Mouse (Mus musculus) intestine, postnatal 0 days (tissue): ENCODE data around the gene Prm2. TPM values are rescaled to one million over a fixed set of nuclear protein-coding genes. Genes with fewer than 3 reads are reported as not detected.

Experiments
- ATAC-seq: fragments of 200-750 bp; cut with Nextera tagmentation; 2 replicates; pipeline ENCODE4 v1.8.0; 2017; ENCODE audit warnings: mild to moderate bottlenecking, moderate TSS enrichment, moderate library complexity
- H3K27ac ChIP-seq: fragments of 300-500 bp; sonication (generic); 2 replicates; pipeline ENCODE4 v1.5.1; 2014; ENCODE audit warnings: mild to moderate bottlenecking, low read depth, low read length, moderate library complexity
- H3K27me3 ChIP-seq: fragments of 300-500 bp; sonication (generic); replicated peaks from 2 replicates; pipeline ENCODE4 v1.6.1; 2014; ENCODE audit warnings: low read length, mixed read lengths; ENCODE audit not compliant: control insufficient read depth, insufficient read depth
- H3K36me3 ChIP-seq: fragments of 300-500 bp; sonication (generic); 2 replicates; pipeline ENCODE4 v1.6.1; 2014; ENCODE audit warnings: mild to moderate bottlenecking, moderate library complexity; ENCODE audit not compliant: control insufficient read depth, insufficient read depth
- H3K4me1 ChIP-seq: fragments of 300-500 bp; sonication (generic); replicated peaks from 2 replicates; pipeline ENCODE4 v1.6.1; 2014; ENCODE audit warnings: antibody characterized with exemption, low read length, mixed read lengths; ENCODE audit not compliant: control insufficient read depth, insufficient read depth
- H3K4me2 ChIP-seq: fragments of 300-500 bp; sonication (generic); replicated peaks from 2 replicates; pipeline ENCODE4 v1.6.1; 2014; ENCODE audit warnings: low read depth, mild to moderate bottlenecking, moderate library complexity
- H3K4me3 ChIP-seq: fragments of 300-500 bp; sonication (generic); 2 replicates; pipeline ENCODE4 v1.5.1; 2014; ENCODE audit warnings: low read depth, low read length
- H3K9ac ChIP-seq: fragments of 300-500 bp; sonication (generic); 2 replicates; pipeline ENCODE4 v1.6.1; 2014; ENCODE audit warnings: mild to moderate bottlenecking, low read depth, low read length
- H3K9me3 ChIP-seq: fragments of 300-500 bp; sonication (generic); 2 replicates; pipeline ENCODE4 v1.6.1; 2016; ENCODE audit warnings: mixed run types; ENCODE audit not compliant: control insufficient read depth
- CTCF ChIP-seq: sonication (generic); IDR thresholded peaks from 2 replicates; pipeline ENCODE4 v1.5.1; 2016; ENCODE audit warnings: low read depth, mild to moderate bottlenecking, control low read depth, antibody characterized with exemption, moderate library complexity
- WGBS: fragments of 180-500 bp; shearing (Covaris S2); extraction: QIAGEN DNeasy Blood & Tissue Kit; methylation state at CpG from one replicate; pipeline ENCODE4 v1.1.7; 2014; 5-methylcytosine and 5-hydroxymethylcytosine counted together
- polyA plus RNA-seq: library from polyadenylated mRNA; unstranded; fragments of >200 nt; fragmentation: Nextera tagmentation; extraction: Ambion mirVana; gene quantifications from 2 replicates; pipeline ENCODE4 v1.2.1, GENCODE M21; 2015

The Prm2 gene
- polyA plus RNA-seq, 1 experiment from 2014 or later, result not detected

DNA sequence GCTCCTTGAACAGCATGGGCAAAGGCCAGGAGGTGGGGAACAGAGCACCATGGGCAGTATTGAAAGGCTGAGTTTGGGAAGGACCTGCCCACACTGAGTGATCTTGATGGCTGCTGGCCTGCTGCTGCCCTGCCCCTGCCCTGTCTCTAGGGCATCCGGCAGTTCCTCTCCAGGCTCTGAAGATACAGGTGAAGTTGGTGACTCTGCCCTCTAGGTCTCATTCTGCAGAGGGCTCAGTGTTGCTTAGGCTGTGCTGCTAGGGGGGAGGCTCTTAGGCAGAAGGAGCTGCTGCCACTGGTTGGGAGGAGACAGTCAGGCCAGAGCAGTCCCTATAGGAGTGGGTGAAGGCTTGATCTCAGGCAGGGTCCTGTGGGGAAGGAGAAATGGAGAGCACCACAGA, 42.0 kb upstream of the Prm2 start:
- Histone ChIP-seq H3K4me2 (0 out of 2 replicates have a peak overlapping the region, but pooled peaks have one; percentile 6), H3K36me3 (no peaks in the 10 kb centered on the region), H3K4me3 (no peak overlapping the region), H3K9me3 (no peaks in the 10 kb centered on the region), H3K27me3 (no peaks in the 10 kb centered on the region), H3K27ac (peak overlapping the region; percentile 16; the same call in 1 of the 2 replicates), H3K9ac (no peak overlapping the region), H3K4me1 (0 out of 2 replicates have a peak, but pooled peaks cover 7% of the 10 kb centered on the region)
- ATAC-seq, result no peak
- no peak for TF ChIP-seq CTCF
- 67% methylated on average over 1 of the region's 1 CpGs for WGBS

GRCm38 (mm10) chr16:10837250-10837649, 41.3 kb upstream of the Prm2 start:
- H3K36me3 ChIP-seq, result no peaks in the 10 kb centered on the region
- H3K4me2 ChIP-seq, result no peak overlapping the region
- WGBS, result 62% methylated on average over 3 of the region's 3 CpGs
- no peak overlapping the region for H3K4me3 ChIP-seq
- H3K27me3 ChIP-seq, result no peaks in the 10 kb centered on the region
- H3K4me1 ChIP-seq, result 0 out of 2 replicates have a peak, but pooled peaks cover 7% of the 10 kb centered on the region
- H3K9me3 ChIP-seq, result no peaks in the 10 kb centered on the region
- no peak overlapping the region for H3K27ac ChIP-seq
- no peak for TF ChIP-seq CTCF
- H3K9ac ChIP-seq, result no peak overlapping the region
- ATAC-seq, result no peak

DNA sequence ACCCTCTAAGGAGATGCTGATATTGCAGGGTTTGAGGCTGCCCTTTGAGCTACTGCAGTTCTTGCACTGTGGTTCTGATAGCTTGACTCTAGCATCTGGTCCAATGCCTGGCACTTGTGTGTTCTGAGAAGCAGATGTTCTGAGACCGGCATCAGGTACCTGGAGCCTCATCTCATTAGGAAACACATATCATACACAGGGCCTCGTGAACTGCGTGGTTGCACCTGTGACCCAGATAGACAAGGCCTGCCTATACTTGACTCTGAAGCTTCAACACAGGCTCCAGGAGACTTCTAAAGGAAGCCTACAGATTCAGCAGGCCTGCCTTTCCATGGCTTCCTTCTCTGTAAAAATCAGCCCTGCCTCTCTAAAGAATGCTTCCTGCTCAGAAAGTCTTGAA, 40.5 kb upstream of the Prm2 start:
- 0 out of 2 replicates have a peak, but pooled peaks cover 7% of the 10 kb centered on the region for H3K4me1 ChIP-seq
- no peak for ATAC-seq

DNA sequence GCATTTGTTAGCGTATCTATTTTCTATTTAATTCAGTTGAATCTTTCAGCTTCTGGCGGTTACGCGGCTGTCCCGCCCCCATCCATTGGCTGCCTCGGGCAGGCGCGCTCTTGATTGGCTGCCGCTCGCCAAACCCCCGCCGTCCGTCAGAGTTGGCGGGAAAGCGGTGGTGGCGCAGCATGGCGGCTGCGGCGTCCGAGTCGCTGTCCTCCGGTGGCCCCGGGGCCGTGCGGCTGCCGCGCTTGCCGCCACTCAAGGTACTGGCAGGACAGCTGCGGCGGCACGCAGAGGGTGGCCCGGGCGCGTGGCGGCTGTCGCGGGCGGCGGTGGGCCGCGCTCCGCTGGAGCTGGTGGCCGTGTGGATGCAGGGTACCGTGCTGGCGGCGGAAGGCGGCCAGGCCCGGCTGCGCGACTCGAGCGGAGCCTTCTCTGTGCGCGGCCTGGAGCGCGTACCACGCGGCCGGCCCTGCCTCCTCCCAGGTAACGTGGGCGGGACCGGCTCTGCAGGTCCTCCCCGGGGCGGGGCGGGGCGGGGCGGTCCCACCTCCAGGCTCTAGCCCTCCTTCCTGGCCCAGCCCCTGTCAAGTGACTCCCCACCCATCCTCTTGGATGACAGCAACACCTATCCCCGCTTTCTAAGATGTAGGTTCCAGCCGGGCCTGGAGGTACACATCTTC, 39.1 kb upstream of the Prm2 start, which contains the start of gene Rmi2:
Rmi2 (plus strand) TSS at position 149 of the 677 bp plus-strand sequence.
- whole genome bisulfite sequencing, result under 1% methylated on average over 66 of the region's 69 CpGs
- no peaks in the 10 kb centered on the region for H3K36me3 ChIP-seq
- H3K4me2 ChIP-seq, result peak within 1 kb of the TSS; percentile 98
- no peaks in the 10 kb centered on the region for H3K27me3 ChIP-seq
- 0 out of 2 replicates have a peak, but pooled peaks cover 7% of the 10 kb centered on the region for H3K4me1 ChIP-seq
- H3K4me3 ChIP-seq, result peak within 1 kb of the TSS; percentile 76
- no peak for TF ChIP-seq CTCF
- no peaks in the 10 kb centered on the region for H3K9me3 ChIP-seq
- peak; percentile 87 for ATAC-seq
- H3K27ac ChIP-seq, result peak within 1 kb of the TSS; percentile 73; the same call in 1 of the 2 replicates
- peak within 1 kb of the TSS; percentile 59 for H3K9ac ChIP-seq

More for the DNA sequence above, 40.5 kb upstream of the Prm2 start:
- H3K9me3 ChIP-seq, result no peaks in the 10 kb centered on the region
- TF ChIP-seq CTCF, result no peak
- no peak overlapping the region for H3K9ac ChIP-seq
- H3K4me3 ChIP-seq, result no peak overlapping the region
- no peaks in the 10 kb centered on the region for H3K36me3 ChIP-seq
- 82% methylated on average over 3 of the region's 3 CpGs for WGBS
- no peak overlapping the region for H3K27ac ChIP-seq
- no peaks in the 10 kb centered on the region for H3K27me3 ChIP-seq
- no peak overlapping the region for H3K4me2 ChIP-seq

DNA sequence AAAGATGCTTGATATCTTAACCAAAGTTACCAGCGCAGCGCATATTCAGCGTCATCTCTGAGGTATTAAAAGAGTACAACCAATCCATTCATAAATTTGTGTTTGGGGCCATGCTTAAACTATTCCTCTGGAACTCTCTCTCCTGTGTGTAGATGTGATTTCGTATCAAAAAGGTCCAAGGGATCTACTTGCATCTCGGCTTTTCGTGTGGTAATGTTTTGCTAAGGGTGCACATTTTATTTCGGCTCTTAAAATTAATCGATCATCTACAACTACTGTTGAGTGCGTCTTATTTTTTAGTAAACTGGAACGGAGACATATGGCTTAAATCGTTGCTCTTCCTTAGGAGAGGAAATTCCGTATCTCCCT, 38.6 kb upstream of the Prm2 start:
- H3K36me3 ChIP-seq, result no peaks in the 10 kb centered on the region
- H3K4me3 ChIP-seq, result peak overlapping the region; percentile 76
- no peaks in the 10 kb centered on the region for H3K9me3 ChIP-seq
- ATAC-seq, result no peak
- 4% methylated on average over 12 of the region's 12 CpGs for WGBS
- H3K27me3 ChIP-seq, result no peaks in the 10 kb centered on the region
- H3K4me1 ChIP-seq, result 0 out of 2 replicates have a peak, but pooled peaks cover 7% of the 10 kb centered on the region
- no peak for TF ChIP-seq CTCF
- H3K9ac ChIP-seq, result no peak overlapping the region
- H3K27ac ChIP-seq, result no peak overlapping the region
- peak overlapping the region; percentile 98 for H3K4me2 ChIP-seq

GRCm38 (mm10) chr16:10828461-10828805, 32.5 kb upstream of the Prm2 start:
- 52% methylated on average over 4 of the region's 4 CpGs for WGBS
- no peak for TF ChIP-seq CTCF

More at GRCm38 (mm10) chr16:10828461-10828805, 32.5 kb upstream of the Prm2 start:
- no peak overlapping the region for H3K9ac ChIP-seq
- no peaks in the 10 kb centered on the region for H3K9me3 ChIP-seq
- H3K4me1 ChIP-seq, result 0 out of 2 replicates have a peak, but pooled peaks cover 4% of the 10 kb centered on the region
- no peaks in the 10 kb centered on the region for H3K27me3 ChIP-seq
- no peak overlapping the region for H3K4me3 ChIP-seq
- H3K36me3 ChIP-seq, result no peaks in the 10 kb centered on the region
- no peak overlapping the region for H3K27ac ChIP-seq
- no peak overlapping the region for H3K4me2 ChIP-seq
- peak; percentile 69 for ATAC-seq
